Mouse (Mus musculus) gastrocnemius, postnatal 25 days (tissue): ENCODE results near the gene Tanc1. TPM values are rescaled to one million over a fixed set of nuclear protein-coding genes. Genes with fewer than 3 reads are reported as not detected.

Source experiments
- DNase-seq: peaks from one replicate; pipeline ENCODE4 v3.0.0; 2022
- total RNA-seq, 2 experiments: library from RNA; stranded (reverse); gene quantifications; 1 replicate in 1 of 2; 2 replicates in 1 of 2; pipeline ENCODE4 v1.2.3; 2021

The Tanc1 gene
- total RNA-seq, 2 experiments from 2014 or later: 6.2 to 7.9 TPM

DNA sequence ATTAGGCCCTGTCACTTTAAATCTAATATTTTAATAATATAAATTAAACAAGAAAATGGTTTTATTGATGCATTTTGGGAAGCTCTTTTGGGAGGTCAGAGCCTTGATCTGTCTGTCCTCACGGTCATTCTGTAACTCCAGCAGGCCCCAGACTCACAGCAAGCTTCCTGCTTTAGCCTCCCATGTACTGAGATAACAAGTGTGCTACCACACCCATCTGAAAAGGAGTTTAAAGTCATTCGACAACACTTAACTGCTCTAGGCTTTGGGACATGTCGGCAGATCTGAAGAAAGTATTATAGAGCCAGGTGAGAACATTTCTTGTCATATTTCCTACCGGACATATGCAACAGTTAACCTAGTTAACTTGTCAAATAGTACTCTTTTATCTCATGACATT, 69.3 kb downstream of the Tanc1 start:
- DNase-seq: no peak

GRCm38 (mm10) chr2:59684864-59685605, 73.2 kb downstream of the Tanc1 start:
- DNase-seq: peak; percentile 25

DNA sequence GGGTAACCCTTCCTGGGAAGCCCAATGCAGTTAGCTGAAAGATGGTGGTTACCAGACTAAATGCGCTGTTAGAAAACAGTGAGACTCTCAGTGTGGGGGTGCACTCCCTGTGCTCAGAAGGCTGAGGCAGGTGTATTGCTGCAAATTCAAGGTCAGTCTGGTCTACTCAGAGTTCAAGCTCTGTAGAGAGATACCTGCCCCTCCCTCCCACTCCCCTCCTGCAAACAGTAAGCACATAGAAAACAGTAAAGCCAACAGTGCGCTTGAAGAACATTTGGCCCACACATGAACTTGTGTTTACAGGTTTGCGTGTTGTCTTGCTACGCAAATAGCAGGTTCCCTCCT, 73.7 kb downstream of the Tanc1 start:
- DNase-seq: no peak

DNA sequence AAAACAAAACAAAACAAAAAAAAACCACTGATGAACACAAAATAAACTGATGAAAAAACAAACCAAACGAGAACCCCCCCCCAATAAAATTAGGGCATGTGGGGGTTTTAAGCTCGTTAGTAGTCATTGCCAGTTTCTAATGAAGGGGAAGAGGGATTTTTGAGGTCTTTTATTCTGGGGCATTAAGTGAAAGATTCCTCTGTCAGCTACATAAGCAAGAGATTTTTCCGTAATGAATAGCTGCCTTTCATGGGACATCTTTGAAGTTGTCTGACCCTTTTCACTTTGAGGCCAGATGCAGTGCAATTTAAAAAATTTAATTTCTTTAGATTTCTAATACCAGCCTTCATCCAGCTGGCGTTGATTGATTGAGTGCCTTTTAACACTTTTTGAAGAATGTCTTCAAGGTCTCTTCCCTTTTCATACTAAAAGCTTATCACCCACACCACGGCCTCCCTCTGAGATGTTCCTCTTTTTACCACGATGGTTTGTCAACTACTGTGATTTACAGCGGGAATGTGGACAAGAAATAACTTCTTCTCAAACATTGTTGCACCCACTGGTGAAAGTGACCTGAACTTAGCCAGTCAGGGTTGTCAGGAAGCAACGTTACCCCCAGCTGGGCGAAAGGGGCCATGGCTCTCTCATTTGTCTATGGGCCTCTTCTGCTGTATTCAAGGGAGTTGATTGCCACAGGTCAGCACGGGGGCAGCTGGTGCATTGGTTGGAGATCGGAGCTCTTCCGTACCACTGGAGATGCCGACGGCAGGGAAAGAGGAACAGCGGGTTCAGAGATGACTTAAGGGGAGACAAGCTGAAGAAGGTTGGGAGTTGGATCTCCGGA, 76.6 kb downstream of the Tanc1 start:
- DNase-seq: no peak

- DNase-seq: no peak
Measured at GRCm38 (mm10) chr2:59691112-59691511, 79.3 kb downstream of the Tanc1 start.

DNA sequence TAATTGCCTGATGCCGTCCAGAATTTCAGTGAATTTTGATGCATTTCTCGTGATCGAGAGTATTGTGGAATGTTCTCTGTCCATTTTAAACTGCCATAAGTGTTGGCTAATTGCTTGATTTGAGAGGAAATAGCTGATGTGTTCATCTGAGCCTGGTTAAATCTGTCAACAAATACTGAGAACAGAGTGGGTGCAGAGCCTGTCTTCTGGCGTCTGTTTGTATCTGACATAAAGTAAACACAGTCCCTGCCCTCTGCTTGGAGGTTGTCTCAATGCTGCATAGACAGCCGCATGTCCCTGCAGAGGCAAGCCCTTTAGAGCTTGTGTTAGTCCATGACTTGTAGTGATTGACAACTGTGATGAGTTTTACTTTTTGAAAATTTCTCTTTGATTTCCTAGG, 81.6 kb downstream of the Tanc1 start:
- no peak for DNase-seq

- DNase-seq: no peak
Measured at GRCm38 (mm10) chr2:59697123-59697522, 85.3 kb downstream of the Tanc1 start.

- DNase-seq: no peak
Measured at GRCm38 (mm10) chr2:59697722-59698634, 86.1 kb downstream of the Tanc1 start.

DNA sequence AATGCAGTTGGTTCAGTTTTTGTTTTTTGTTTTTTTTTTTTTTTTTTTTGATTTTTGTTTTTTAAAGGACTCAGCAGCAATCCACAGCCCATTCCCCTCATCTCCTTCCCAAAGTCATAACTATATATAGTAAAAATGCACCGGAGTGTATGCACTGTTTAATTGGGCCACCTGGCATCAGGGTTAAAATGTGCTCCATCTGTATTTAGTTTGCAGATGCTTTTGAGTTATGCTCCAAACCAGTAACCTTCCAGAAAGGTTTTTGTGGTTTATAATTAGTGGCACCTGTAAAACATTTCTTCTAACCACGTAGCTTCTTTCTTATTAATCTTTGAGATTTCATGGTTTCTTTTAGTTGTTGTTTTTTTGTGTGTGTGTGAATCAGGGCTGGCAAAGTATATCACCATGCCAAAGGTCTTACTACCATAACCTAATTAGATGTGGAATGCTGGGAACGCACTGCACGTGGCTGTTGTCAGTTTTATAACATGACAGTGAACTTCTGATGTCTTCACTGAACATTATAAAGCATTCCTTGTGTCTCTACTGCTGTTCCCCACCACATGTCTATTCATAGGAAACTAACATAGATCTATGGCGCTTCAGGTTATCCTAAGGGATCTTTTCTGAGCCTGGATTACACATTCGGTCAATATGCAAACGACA, 86.9 kb downstream of the Tanc1 start:
- DNase-seq: no peak

- DNase-seq: no peak
Measured at GRCm38 (mm10) chr2:59699893-59700292, 88.1 kb downstream of the Tanc1 start.

DNA sequence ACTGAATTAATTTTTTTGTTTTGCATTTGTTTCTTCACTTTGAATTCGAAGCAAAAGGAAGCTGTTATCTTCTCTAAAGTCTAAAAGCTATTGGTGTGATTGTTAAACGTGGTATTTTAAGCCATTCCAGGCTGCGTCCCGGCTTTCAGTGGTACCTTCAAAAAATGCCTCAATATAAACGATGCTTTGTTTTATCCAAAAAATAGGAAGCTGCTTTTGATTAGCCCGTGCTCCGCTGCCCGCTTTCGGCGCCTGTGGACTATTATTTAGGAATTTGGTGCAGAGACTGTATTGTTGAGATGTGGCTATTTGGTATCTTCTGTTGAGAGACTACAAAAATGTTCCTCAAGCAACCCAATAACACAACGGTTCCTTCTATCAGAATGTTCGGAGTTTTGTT, 93.4 kb downstream of the Tanc1 start:
- DNase-seq: no peak

GRCm38 (mm10) chr2:59706806-59707205, 95.0 kb downstream of the Tanc1 start:
- DNase-seq: no peak

DNA sequence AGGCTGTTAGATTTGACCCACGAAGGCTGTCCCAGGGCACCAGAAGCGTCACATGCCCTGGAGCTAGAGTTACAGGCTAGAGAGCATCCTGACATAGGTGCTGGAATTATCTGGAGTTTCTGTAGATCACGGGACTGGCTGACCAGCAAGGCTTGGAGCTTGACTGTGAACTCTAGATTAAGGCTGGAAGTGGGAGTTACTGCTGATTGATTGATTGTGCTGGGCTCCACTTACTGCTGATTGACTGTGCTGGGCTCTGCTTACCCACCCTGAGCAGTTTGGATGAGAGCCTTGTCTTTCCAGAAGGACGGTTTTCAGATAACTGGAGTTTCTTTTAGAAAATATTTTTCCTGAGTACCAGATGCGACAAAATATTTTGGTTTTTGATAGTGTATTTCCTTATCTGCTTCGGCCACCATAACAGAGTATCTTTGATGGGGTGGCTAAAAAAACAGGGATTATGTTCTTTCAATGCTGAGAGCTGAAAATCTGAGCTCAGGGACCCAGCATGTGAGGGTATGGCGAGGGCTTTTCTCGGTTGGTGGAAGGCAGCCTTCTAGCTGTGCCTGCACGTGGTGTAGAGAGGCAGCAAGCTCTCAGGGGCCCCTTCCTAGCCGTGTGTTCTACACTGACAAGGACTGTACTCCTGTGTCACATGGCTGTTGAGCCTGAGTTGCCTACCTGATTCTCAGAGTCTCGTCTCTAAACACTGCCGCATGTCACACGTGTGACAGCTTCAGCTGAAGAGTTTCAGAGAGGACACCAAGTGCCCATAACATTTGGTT, 96.3 kb downstream of the Tanc1 start:
- no peak for DNase-seq

GRCm38 (mm10) chr2:59710771-59711170, 98.9 kb downstream of the Tanc1 start:
- DNase-seq: no peak

- DNase-seq: no peak
Measured at GRCm38 (mm10) chr2:59711992-59712391, 100.2 kb downstream of the Tanc1 start.

DNA sequence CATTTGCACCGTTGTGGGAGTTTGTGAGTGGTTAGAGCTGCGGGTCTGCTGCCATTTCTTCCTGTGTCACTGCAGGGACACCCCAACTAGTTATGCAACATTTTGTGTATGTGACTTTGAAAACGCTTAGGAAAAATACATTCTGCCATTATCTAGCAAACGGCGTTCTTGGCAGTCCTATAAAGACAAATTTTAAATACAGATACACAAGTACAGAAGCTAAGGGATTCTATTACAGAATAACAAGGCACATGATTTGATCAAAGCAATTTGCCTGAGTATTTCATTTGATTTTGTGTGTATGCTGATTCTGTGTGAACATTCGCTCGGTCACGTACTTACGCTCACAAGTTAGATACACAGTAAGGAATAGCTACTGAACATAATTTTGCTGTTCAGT, 100.6 kb downstream of the Tanc1 start:
- DNase-seq: no peak

DNA sequence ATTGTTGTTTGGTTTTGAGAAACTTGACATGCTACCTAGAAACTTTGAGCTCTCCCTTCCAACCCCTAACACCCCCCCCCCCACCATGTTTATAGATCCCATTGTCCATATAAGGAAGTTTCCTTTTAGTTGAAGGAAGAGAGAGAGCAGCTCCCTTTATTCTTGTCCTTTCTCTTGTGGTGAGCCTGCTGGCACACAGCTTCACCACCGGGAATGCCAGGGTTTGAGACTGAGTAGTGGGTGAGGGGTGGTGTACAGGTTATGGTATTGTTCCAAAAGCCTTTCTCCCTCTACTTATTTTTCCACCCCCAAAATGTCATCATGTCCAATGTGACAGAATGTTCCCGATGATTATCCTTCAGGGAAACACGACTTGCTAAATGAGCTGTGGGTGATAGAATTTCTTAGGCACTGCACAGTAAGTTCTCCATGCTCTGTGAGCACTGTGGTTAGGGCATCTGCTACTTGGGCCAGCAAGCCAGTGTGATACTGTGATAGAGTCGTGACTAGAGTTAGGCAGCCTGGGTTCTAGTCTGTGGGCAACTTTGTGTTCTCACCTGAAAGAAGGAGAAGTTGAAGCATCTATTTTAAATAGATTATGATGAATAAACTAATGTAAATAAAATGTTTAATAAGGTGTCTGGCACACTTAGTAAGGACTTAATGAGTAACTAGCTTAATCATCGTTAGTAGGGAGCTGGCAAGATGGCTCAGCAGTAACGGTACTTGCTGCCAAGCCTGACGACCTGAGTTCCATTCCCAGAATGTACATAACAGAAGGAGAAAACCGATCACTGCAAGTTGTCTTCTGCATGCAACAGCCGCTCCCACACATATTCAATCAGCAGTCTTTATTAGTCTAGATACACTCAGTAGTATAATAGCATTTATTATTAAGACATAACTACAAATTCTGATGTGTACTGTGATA, 102.0 kb downstream of the Tanc1 start:
- DNase-seq: no peak

DNA sequence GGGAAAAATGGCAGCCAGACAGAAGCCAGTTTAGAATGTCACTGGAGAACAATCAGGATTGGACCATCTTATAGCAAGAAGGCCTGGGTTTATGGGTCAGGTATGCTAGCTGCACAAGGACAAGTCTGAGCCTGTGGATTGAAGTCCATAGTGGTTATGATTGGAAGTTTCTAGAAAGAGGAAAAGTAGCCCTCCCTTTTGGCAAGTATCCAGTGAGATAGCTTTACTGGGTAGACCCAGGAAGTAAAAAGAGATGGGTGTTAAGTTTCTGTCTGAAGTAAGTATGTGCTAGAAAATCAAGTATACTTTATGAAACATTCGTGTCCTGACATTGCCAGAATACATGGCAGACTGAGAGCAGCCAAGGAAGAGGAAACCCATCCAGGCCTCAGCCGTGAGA, 103.2 kb downstream of the Tanc1 start:
- no peak for DNase-seq

GRCm38 (mm10) chr2:59716461-59716860, 104.6 kb downstream of the Tanc1 start:
- DNase-seq: no peak

DNA sequence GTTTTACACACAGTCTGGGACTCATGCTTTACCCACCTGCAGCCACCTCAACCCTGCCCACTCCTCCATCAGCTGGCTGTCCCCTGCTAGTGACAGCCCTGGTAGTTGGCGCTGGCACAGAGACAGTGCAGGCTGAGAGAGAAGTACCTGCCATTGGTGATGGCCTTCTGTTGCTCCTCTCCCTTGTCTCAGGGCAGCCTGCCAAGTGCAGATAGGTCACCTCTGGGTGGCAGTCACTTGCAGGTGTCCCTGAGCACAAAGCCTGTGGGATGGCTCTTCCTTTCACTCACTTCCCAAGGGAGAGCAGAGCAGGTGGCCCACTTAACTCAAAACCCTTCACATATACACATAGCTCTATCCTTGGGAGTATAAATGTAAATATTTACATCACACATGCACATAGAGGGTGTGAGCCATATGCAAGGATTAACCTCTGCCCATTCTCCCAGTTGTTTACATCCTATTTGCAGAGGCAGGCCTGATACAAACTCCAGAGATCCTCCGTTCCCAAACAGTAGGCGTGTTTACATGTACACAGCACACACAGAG, 106.0 kb downstream of the Tanc1 start:
- DNase-seq: no peak
